Mouse (Mus musculus) bone marrow, adult 2 months (tissue): ENCODE results near the gene Opn4. TPM values are rescaled to one million over a fixed set of nuclear protein-coding genes. Genes with fewer than 3 reads are reported as not detected.

Experiments
- H3K27ac ChIP-seq: fragments of 200-500 bp; 2 replicates; pipeline ENCODE4 v1.5.1; 2012; ENCODE audit warnings: low read depth, mild to moderate bottlenecking, control low read depth, inconsistent platforms, low read length; ENCODE audit not compliant: control insufficient read depth, poor library complexity, insufficient read depth
- H3K4me1 ChIP-seq: fragments of 200-500 bp; 2 replicates; pipeline ENCODE4 v1.6.1; 2011; ENCODE audit warnings: low read length; ENCODE audit not compliant: control insufficient read depth, insufficient read depth
- H3K4me3 ChIP-seq: fragments of 200-500 bp; replicated peaks from 2 replicates; pipeline ENCODE3; 2011; ENCODE audit warnings: mild to moderate bottlenecking, low read depth, low read length, control low read depth; ENCODE audit not compliant: control insufficient read depth
- CTCF ChIP-seq: fragments of 200-500 bp; IDR thresholded peaks from 2 replicates; pipeline ENCODE4 v1.5.1; 2011; ENCODE audit warnings: low read length, control low read depth; ENCODE audit not compliant: control insufficient read depth, insufficient read depth
- POLR2A ChIP-seq: fragments of 200-500 bp; IDR thresholded peaks from 2 replicates; pipeline ENCODE4 v1.6.1; 2011; ENCODE audit warnings: low read depth, mild to moderate bottlenecking, control low read depth, low read length, borderline replicate concordance; ENCODE audit not compliant: control insufficient read depth
- WGBS: fragments of 180-500 bp; shearing (Covaris S2); methylation state at CpG from one replicate; pipeline ENCODE4 v1.1.7; 2018; 5-methylcytosine and 5-hydroxymethylcytosine counted together
- polyA plus RNA-seq: library from polyadenylated mRNA; stranded (reverse); fragments of >200 nt; gene quantifications from 2 replicates; pipeline ENCODE4 v1.2.4, GENCODE M21; 2011; ENCODE audit warnings: low replicate concordance; ENCODE audit not compliant: missing spikeins, insufficient read depth, insufficient read length

The Opn4 gene
- polyA plus RNA-seq, 1 experiment = not detected

GRCm38 (mm10) chr14:34564646-34565045, 35.3 kb downstream of the Opn4 start:
- Histone ChIP-seq H3K4me1 (no peaks in the 10 kb centered on the region), H3K27ac (no peak overlapping the region; the same call in 1 of the 2 replicates), H3K4me3 (no peak overlapping the region)
- 66% methylated on average over 5 of the region's 5 CpGs for WGBS
- TF ChIP-seq CTCF = no peak
- no peak for TF ChIP-seq POLR2A

- H3K4me1 ChIP-seq = no peaks in the 10 kb centered on the region
- no peak for TF ChIP-seq POLR2A
- no peak for TF ChIP-seq CTCF
- WGBS = 5% methylated on average over 2 of the region's 2 CpGs
- no peak overlapping the region for H3K27ac ChIP-seq
- no peak overlapping the region for H3K4me3 ChIP-seq
Measured at GRCm38 (mm10) chr14:34562393-34562792, 37.5 kb downstream of the Opn4 start.

DNA sequence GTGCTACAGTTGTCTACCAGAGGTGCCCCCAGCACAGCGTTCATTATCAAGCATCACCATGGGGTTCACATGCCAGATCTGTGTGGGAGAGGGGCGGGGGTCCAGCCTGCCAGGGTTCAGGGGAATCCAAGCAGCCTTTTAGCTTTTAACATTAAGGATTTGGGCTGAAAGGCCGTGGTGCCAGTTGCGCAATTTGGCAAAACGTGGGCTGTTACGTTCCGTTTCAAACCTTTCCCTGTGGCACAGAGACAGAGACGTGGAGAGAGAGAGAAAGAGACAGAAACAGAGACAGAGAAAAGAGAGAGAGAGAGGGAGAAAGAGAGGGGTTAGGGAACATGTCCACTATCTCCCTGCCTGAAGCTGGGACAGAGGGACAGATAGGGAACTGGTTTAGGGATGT, 38.3 kb downstream of the Opn4 start:
- no peak overlapping the region for H3K4me3 ChIP-seq
- WGBS = 71% methylated on average over 8 of the region's 8 CpGs
- no peak for TF ChIP-seq POLR2A
- TF ChIP-seq CTCF = no peak
- no peaks in the 10 kb centered on the region for H3K4me1 ChIP-seq
- H3K27ac ChIP-seq = no peak overlapping the region

DNA sequence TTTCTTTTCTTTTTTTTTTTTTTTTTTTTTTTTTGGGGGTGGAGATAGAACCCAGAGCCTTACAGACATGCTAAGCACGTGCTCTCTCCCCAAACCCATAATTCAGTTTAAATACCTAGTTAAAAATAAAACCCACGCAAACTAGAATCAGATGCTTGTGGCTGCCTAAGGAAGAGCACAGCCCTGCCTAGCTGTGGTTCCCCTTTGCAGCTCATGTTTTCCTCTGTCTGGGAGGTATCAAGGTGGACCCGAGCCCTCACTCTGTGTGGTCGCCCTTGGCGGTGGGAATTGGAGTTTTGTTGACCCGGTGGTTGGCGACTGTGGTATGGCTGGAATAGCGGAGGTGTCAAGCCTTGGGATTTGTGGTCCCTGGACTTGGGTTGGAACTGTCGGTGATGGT, 41.0 kb downstream of the Opn4 start:
- Histone ChIP-seq H3K4me1 (no peaks in the 10 kb centered on the region), H3K27ac (no peak overlapping the region), H3K4me3 (no peak overlapping the region)
- no peak for TF ChIP-seq POLR2A
- TF ChIP-seq CTCF = no peak
- 72% methylated on average over 9 of the region's 9 CpGs for WGBS

GRCm38 (mm10) chr14:34555211-34555610, 44.7 kb downstream of the Opn4 start:
- TF ChIP-seq POLR2A = no peak
- no peak for TF ChIP-seq CTCF
- no peak overlapping the region for H3K27ac ChIP-seq
- WGBS = 68% methylated on average over 13 of the region's 13 CpGs
- no peaks in the 10 kb centered on the region for H3K4me1 ChIP-seq
- no peak overlapping the region for H3K4me3 ChIP-seq

DNA sequence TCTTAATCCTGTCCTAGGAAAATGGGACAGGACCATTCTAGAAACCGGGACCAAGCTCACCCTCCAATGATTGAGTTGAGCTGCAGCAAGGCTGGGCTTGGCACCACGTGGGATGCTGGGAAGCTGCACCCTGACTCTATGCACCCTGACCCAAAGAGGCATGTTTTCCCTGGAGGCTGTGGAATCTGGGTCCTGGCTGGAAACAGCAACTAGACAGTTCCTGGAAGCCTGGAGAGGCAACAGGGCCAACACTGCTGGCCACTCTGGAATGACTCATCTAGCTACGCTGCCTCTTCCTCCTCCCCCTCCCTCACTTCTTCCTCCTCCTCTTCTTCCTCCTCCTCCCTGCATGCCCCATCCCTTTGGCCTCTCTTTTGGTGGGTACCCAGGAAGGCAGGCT, 45.9 kb downstream of the Opn4 start:
- no peak overlapping the region for H3K4me3 ChIP-seq
- TF ChIP-seq CTCF (no peak), POLR2A (no peak)
- H3K4me1 ChIP-seq = no peaks in the 10 kb centered on the region
- 58% methylated on average over 3 of the region's 3 CpGs for WGBS
- no peak overlapping the region for H3K27ac ChIP-seq

DNA sequence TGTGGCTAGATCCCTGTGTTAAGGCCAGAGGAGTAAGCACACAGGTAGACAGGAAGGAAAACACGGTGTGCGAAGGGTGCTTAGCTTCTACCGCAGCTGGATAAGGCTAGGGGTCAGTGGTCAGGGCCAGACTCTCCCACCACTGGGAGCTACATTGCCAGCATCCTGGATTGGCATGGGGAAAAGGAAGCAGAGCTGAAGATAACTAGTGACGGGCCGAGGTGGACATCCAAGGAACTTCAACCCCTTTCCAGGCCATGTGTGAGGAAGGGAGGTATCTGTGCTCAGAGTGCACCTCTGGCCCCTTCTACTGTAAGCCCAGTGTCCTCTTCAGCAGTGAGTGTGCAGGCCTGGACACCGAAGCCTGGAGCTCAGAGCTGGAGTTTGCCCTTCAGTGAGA, 46.5 kb downstream of the Opn4 start:
- 90% methylated on average over 6 of the region's 6 CpGs for WGBS
- H3K4me1 ChIP-seq = no peaks in the 10 kb centered on the region; the same call in 1 of the 2 replicates
- no peak overlapping the region for H3K27ac ChIP-seq
- no peak overlapping the region for H3K4me3 ChIP-seq
- TF ChIP-seq CTCF (no peak), POLR2A (no peak)

GRCm38 (mm10) chr14:34552226-34552625, 47.7 kb downstream of the Opn4 start:
- no peak for TF ChIP-seq CTCF
- 71% methylated on average over 5 of the region's 5 CpGs for WGBS
- no peak overlapping the region for H3K4me3 ChIP-seq
- H3K27ac ChIP-seq = no peak overlapping the region
- no peaks in the 10 kb centered on the region; the same call in 1 of the 2 replicates for H3K4me1 ChIP-seq

GRCm38 (mm10) chr14:34549004-34549671, 50.8 kb downstream of the Opn4 start:
- WGBS = under 1% methylated on average over 55 of the region's 55 CpGs
- TF ChIP-seq CTCF (peak; percentile 63), POLR2A (no peak)
- H3K4me3 ChIP-seq = peak overlapping the region; percentile 34
- H3K4me1 ChIP-seq = no peaks in the 10 kb centered on the region; the same call in 1 of the 2 replicates
- no peak overlapping the region for H3K27ac ChIP-seq
